Mouse (Mus musculus) kidney, postnatal 4 days (tissue): Measurements from ENCODE around the gene Apoc1.
A peak's percentile ranks its signal among the peaks of the same experiment; 100 is the strongest.

Source experiments
- DNase-seq, 2 experiments: peaks; one replicate each; pipeline ENCODE4 v3.0.0; 2021; ENCODE audit warnings: mixed read lengths in 2 of 2

Apoc1 gene

GRCm38 (mm10) chr7:19682979-19683378 is 9.5 kb downstream of the Apoc1 start:
- DNase-seq = no peak

- DNase-seq = no peak
Observed at GRCm38 (mm10) chr7:19681202-19681694, 11.2 kb downstream of the Apoc1 start, which contains the start of the genes Gm44805 and Apoc4. Gene Gm44805, minus strand, starts transcription at chr7:19681423. Gene Apoc4, minus strand, starts transcription at chr7:19681479.

- no peak for DNase-seq
Observed at GRCm38 (mm10) chr7:19680702-19681101, 11.8 kb downstream of the Apoc1 start.

- no peak for DNase-seq
Observed at GRCm38 (mm10) chr7:19678901-19679300, 13.6 kb downstream of the Apoc1 start.

GRCm38 (mm10) chr7:19677872-19678271 is 14.6 kb downstream of the Apoc1 start, which contains the start of gene Apoc2:
Gene Apoc2, minus strand, starts transcription at chr7:19677941.
- DNase-seq = no peak

- DNase-seq = no peak
Observed at GRCm38 (mm10) chr7:19676662-19677061, 15.8 kb downstream of the Apoc1 start.

GRCm38 (mm10) chr7:19675824-19676223 is 16.6 kb downstream of the Apoc1 start:
- no peak for DNase-seq

DNA sequence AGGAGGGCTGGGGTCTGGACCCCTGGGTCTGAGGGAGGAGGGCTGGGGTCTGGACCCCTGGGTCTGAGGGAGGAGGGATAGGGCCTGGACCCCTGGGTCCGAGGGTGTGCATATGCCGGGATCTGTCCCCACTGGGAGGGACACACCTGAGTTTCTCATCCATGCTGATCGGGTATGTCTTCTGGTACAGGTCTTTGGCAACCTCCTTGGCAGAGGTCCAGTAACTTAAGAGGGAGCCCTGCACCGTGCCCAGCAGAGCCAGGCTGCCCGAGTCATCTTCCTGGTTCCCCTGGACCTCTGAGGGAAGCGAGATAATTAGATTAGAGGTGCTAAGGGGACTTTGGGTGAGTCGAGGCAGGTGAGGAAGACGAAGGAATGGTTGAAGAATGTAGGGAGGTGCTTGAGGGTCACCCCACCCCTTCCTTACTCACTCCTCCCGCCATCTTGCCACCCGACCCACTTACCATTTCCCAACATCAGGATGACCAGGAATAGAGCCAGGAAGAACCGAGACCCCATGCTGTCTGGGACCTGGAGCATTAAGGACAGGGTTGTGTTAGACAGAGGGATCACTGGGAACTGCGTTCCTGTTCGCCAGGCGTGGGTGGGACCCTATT is 19.3 kb downstream of the Apoc1 start:
- DNase-seq = no peak

GRCm38 (mm10) chr7:19671511-19671910 is 20.9 kb downstream of the Apoc1 start:
- DNase-seq = no peak

- DNase-seq = peak; percentile 93 to 95
Observed at GRCm38 (mm10) chr7:19668947-19669721, 23.3 kb downstream of the Apoc1 start.

DNA sequence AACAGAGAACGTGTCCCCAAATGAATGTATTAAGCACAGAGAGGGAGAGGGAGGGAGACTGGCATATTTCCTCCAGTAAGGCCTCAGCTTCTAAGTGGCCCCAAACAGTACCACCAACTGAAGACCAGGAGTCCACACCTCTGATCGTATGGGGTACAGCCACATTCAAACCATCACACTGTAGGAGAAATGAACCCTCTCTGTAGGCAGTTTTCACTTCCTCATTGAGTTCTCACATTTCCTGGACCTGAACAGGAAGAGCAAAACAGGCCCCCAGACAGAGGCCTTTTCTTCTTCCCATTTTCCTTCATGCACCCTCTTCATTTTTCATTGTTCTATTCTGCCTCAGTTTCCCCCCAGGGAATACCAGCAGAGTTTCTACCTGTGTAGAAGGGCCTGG is 25.0 kb downstream of the Apoc1 start:
- DNase-seq = no peak

DNA sequence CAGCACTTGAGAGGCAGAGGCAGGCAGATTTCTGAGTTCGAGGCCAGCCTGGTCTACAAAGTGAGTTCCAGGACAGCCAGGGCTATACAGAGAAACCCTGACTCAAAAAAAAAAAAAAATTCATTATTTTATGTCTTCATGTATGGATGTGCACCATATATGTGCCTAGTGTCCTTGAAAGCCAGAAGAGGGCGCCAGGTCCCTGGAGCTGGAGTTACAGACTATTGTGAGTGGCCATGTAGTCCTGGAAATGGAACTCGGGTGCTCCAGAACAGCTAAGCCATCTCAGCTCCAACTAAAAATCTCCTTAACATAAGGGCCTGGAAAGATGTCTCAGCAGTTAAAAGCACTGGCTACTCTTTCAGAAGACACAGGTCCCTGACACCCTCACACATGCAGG is 25.7 kb downstream of the Apoc1 start:
- peak in 1 of 2 experiments; percentile 32 for DNase-seq

DNA sequence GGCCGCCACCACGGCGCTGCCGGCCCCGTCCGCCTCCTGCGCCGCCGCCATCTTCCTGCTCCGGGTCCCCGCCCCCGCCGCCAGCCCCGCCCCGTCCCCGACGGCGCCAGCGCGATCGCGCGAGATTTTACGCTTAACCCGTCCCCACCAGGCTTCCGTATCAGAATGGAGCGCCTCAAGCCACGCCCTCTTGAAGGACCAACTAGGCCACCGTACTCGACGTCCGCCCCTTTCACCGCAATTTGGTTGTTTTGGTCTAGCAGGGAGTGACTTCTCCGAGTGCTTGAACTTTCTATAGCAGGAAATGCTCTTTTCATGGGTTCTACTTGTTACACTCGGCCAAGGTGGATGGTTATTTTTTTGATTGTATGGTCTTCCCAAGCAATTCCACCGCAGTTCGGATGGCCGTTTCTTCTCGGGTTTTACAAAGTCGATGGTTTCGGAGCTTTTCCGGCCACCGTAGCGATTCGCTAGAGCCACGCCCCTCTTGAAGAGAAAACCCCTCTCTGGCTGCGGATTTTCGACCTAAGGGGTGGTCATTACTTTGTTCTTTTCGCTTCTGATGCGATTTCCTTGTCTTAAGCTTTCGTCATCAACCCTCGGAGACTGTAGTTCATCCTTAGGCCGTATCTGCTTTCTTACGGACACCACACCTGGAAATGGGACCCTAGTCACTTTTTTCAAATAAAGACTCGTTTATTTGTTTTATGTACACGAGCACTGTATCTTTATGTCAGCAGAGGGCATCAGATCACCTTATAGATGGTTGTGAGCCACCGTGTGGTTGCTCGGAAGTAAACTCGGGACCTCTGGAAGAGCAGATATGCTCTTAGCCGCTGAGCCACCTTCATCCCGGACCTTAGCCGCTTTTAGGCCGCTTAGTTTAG is 27.3 kb downstream of the Apoc1 start, which contains the start of gene Clptm1:
TSS of gene Clptm1 (minus strand) at position 79 of the 887 bp plus-strand sequence.
- peak; percentile 97 to 98 for DNase-seq

DNA sequence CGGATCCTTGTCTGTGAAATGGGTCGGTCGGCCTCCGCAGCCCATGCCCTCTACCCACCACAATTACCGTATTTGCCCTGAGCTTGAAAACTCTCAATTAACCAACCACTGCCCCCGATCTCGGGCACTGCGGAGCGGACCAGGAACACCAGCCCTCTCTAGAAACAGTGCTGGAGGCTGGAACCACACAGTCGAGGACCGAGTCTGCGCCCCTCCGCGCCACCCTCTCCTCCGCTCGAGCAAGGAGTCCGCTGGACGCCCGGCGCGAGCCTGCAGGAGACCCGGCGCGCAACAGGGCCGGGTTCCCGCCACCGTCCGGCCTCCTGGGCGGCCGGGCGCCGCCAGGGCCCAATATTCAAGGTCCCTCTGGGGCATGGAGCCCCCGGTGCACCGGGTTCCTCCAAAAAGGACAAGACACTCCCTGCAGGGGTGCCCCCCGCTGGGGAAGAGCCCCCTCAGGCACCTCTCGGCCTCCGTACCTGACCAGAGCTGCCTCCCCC is 28.0 kb downstream of the Apoc1 start:
- no peak for DNase-seq

DNA sequence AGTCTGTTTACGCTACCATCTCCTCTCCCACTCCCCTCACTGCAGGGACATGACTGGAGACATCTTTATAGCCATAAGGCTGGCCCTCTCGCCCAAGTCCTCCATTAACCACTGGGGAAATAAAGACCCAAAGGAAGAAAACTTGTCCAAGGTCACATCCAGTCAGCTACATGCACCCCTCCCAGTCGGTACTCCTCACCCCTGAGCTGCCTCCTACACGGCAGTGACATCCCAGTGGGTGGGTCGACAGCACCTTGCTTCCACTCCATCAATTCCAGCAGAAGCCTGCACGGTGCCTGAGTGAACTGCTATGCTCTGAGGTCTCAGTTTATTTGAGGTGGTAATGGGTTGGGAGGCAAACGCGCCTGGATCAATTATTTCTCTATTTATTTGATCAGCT is 28.5 kb downstream of the Apoc1 start:
- no peak for DNase-seq

GRCm38 (mm10) chr7:19652614-19653013 is 39.8 kb downstream of the Apoc1 start:
- no peak for DNase-seq

DNA sequence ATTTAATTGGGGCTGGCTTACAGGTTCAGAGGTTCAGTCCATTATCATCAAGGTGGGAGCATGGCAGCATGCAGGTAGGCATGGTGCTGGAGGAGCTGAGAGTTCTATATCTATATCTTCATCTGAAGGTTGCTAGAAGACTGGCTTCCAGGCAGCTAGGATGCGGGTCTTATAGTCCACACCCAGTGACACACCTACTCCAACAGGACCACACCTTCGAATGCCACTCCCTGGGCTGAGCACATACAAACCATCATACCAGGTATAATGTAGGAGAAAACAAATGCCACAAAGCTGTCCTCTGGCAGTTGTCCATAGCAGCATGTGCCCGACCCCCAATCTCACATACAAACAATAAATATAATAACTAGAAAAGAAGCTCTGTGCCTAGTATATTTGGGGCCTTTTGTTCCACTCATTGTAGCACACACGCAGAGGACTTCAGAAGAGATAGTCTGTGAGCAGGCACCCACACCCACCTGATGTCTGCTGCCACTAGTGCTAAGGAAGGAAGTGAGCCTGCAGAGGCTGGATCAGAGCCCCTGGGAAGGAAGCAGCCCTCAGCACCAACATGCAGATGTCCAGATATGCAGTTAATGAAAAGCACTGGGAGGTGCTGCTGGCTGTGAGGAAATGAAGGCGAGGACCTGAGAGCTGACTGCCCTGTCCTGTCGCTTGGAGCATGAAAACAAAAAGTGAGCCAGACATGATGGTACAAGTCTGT is 41.2 kb downstream of the Apoc1 start:
- DNase-seq = peak in 1 of 2 experiments; percentile 32

- no peak for DNase-seq
Observed at GRCm38 (mm10) chr7:19641223-19641622, 51.2 kb downstream of the Apoc1 start.
